Mouse (Mus musculus) C2C12 (cell line): ENCODE results near the gene Lhfpl3.

Experiments used
- CEBPB ChIP-seq: IDR thresholded peaks from one replicate; pipeline ENCODE4 v1.6.1; 2011; ENCODE audit warnings: low read depth, mild to moderate bottlenecking, control low read depth, moderate library complexity
- CTCF ChIP-seq: IDR thresholded peaks from one replicate; pipeline ENCODE4 v1.5.1; 2011; ENCODE audit not compliant: control insufficient read depth, insufficient read depth, insufficient read length
- FOSL1 ChIP-seq: IDR thresholded peaks from one replicate; pipeline ENCODE4 v1.8.0; 2011; ENCODE audit warnings: mild to moderate bottlenecking, low read length; ENCODE audit not compliant: poor library complexity, insufficient read depth, severe bottlenecking
- MAX ChIP-seq: IDR thresholded peaks from one replicate; pipeline ENCODE4 v1.6.1; 2011; ENCODE audit warnings: mild to moderate bottlenecking, control low read depth
- MYOD1 ChIP-seq: IDR thresholded peaks from one replicate; pipeline ENCODE4 v1.6.1; 2011; ENCODE audit warnings: low read depth; ENCODE audit not compliant: control insufficient read depth, insufficient read length
- MYOG ChIP-seq: IDR thresholded peaks from one replicate; pipeline ENCODE4 v1.6.1; 2011; ENCODE audit not compliant: control insufficient read depth, insufficient read length; ENCODE audit errors: extremely low read depth
- USF1 ChIP-seq: IDR thresholded peaks from one replicate; pipeline ENCODE4 v1.6.1; 2011; ENCODE audit warnings: low read depth, mild to moderate bottlenecking, control low read depth, moderate library complexity

GRCm38 (mm10) chr5:23219655-23220054, 473.8 kb downstream of the Lhfpl3 start:
- no peak for TF ChIP-seq CTCF
- TF ChIP-seq CEBPB, result no peak
- no peak for TF ChIP-seq FOSL1
- TF ChIP-seq MYOD1, result no peak
- no peak for TF ChIP-seq USF1
- TF ChIP-seq MAX, result no peak
- TF ChIP-seq MYOG, result no peak
